Mouse (Mus musculus) liver, embryonic 14.5 days (tissue): ENCODE results near the gene Gpr84. TPM values are rescaled to one million over a fixed set of nuclear protein-coding genes. Genes with fewer than 3 reads are reported as not detected.

Experiments used
- ATAC-seq: fragments of 200-750 bp; cut with Nextera tagmentation; 2 replicates; pipeline ENCODE4 v1.8.0; 2017; ENCODE audit warnings: moderate number of reproducible peaks, mild to moderate bottlenecking, moderate library complexity; ENCODE audit not compliant: insufficient read depth
- DNase-seq, 3 experiments: peaks; one replicate each; pipeline ENCODE4 v3.0.0-alpha.2; 2012 to 2013; ENCODE audit warnings: low read depth in 3 of 3, low spot score in 3 of 3
- H3K27ac ChIP-seq: fragments of 300-500 bp; sonication (generic); 2 replicates; pipeline ENCODE4 v1.5.1; 2014; ENCODE audit warnings: moderate library complexity, mild to moderate bottlenecking, control low read depth, inconsistent platforms
- H3K27me3 ChIP-seq: fragments of 300-500 bp; sonication (generic); 2 replicates; pipeline ENCODE4 v1.6.1; 2014; ENCODE audit warnings: mild to moderate bottlenecking, low read length, moderate library complexity; ENCODE audit not compliant: control insufficient read depth, insufficient read depth
- H3K36me3 ChIP-seq: fragments of 300-500 bp; sonication (generic); replicated peaks from 2 replicates; pipeline ENCODE4 v1.6.1; 2014; ENCODE audit warnings: low read depth; ENCODE audit not compliant: control insufficient read depth, insufficient read depth
- H3K4me1 ChIP-seq, 2 experiments: fragments of 200-500 bp in 1 of 2; fragments of 300-500 bp in 1 of 2; sonication (generic) in 1 of 2; replicated peaks; 2 replicates each; pipeline ENCODE4 v1.6.1; 2012 to 2014; ENCODE audit warnings: antibody characterized with exemption in 1 of 2, inconsistent platforms in 1 of 2, low read length in 1 of 2; ENCODE audit not compliant: control insufficient read depth in 2 of 2, insufficient read depth in 2 of 2
- H3K4me2 ChIP-seq: fragments of 300-500 bp; sonication (generic); 2 replicates; pipeline ENCODE4 v1.6.1; 2014; ENCODE audit warnings: low read depth, mild to moderate bottlenecking, control low read depth, moderate library complexity
- H3K4me3 ChIP-seq, 2 experiments: fragments of 200-500 bp in 1 of 2; fragments of 300-500 bp in 1 of 2; sonication (generic) in 1 of 2; 2 replicates each; pipeline ENCODE4 v1.5.1; 2012 to 2014; ENCODE audit warnings: low read depth in 2 of 2, low read length in 2 of 2, mild to moderate bottlenecking in 2 of 2, control low read depth in 1 of 2, inconsistent platforms in 1 of 2, moderate library complexity in 1 of 2; ENCODE audit not compliant: insufficient read depth in 1 of 2
- H3K9ac ChIP-seq: fragments of 300-500 bp; sonication (generic); replicated peaks from 2 replicates; pipeline ENCODE4 v1.6.1; 2014; ENCODE audit warnings: mild to moderate bottlenecking, control low read depth, moderate library complexity
- H3K9me3 ChIP-seq: fragments of 300-500 bp; sonication (generic); 2 replicates; pipeline ENCODE4 v1.6.1; 2016; ENCODE audit warnings: low read length, mixed read lengths; ENCODE audit not compliant: control insufficient read depth
- CTCF ChIP-seq: IDR thresholded peaks from 2 replicates; pipeline ENCODE4 v1.5.1; 2016; ENCODE audit warnings: antibody characterized with exemption, low read depth, control low read depth
- EP300 ChIP-seq: IDR thresholded peaks from 2 replicates; pipeline ENCODE4 v1.6.1; 2016; ENCODE audit warnings: antibody characterized with exemption, low read depth
- WGBS: fragments of 180-500 bp; shearing (Covaris S2); extraction: QIAGEN DNeasy Blood & Tissue Kit; methylation state at CpG from one replicate; pipeline ENCODE4 v1.1.7; 2014; ENCODE audit not compliant: insufficient replicate concordance; 5-methylcytosine and 5-hydroxymethylcytosine counted together
- polyA plus RNA-seq, 2 experiments: library from polyadenylated mRNA; depleted of rRNA in 1 of 2; stranded (reverse) in 1 of 2; unstranded in 1 of 2; fragments of >200 nt; fragmentation: Nextera tagmentation in 1 of 2; extraction: Ambion mirVana in 1 of 2; gene quantifications; 2 replicates each; pipeline versions ENCODE4 v1.2.1 to v1.2.3; 2012 to 2014

Gpr84 gene
- polyA plus RNA-seq, 2 experiments = 0.18 to 0.20 TPM

DNA sequence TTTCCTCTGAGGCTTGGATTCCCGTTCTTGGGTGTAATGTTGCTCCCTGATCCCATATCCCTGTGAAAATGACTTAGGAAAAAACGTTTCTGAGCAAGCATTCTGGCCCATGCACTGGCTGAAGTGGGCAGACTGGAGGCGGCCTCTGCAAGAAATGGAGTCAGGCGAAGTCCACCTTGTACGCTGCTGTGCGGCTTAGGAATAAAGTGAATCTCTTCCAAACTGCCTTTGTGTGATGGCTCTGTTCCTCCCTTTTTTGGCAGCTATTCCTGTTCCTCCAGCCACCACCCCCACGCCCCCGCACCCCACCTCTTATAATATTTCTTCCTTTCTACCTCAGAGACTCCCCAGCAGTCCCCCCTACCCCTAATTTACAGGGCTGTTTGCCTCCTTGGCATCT is 10.8 kb downstream of the Gpr84 start:
- no peak for DNase-seq
- Histone ChIP-seq H3K27me3 (peaks cover 13% of the 10 kb centered on the region), H3K4me3 (no peak overlapping the region), H3K9me3 (no peaks in the 10 kb centered on the region), H3K4me2 (no peak overlapping the region), H3K27ac (no peak overlapping the region), H3K36me3 (peaks cover 28% of the 10 kb centered on the region), H3K4me1 (peaks cover 5 to 15% of the 10 kb centered on the region in 2 experiments; a peak in 3 of 4 replicates), H3K9ac (no peak overlapping the region)
- WGBS = 78% methylated on average over 8 of the region's 8 CpGs
- TF ChIP-seq CTCF (no peak), EP300 (no peak)
- ATAC-seq = no peak

DNA sequence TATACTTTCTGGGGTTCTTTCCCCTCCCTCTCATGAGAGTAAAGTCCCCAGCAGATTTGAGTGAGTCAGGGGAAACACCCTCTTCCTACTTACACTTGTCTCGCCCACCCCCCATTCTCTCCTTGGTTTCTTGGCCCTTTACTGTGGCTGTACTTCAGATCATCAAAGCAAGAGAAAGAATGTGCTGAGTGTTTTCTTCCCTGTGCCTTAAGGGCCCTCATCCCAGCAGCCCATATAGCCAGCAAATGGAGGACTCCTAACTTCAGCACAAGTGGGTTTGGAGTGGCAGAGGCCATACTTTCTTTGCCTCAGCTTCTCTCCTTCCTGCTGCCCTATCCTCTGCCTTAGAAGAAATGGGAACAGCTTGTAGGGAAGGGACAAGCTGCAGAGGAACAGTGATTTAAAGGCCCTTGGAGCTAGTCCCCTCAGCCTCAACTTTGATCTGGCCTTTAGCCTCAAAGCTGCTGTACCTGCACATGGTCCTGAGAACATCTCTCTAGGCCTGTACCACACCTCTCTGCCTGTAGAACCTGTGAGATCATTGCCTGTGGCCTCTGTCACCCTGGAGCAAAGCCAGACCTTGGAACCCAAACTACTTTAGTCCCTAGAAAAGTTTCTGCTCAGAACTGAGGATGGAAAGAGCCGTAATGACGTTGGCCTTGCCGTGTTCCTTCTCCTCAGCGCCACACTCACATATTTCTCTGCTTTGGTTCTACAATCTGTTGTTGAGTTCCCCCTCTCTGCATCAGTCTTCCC is 11.4 kb downstream of the Gpr84 start:
- no peak for TF ChIP-seq EP300
- no peak for TF ChIP-seq CTCF
- Histone ChIP-seq H3K9ac (no peak overlapping the region), H3K9me3 (no peaks in the 10 kb centered on the region), H3K4me2 (no peak overlapping the region), H3K4me1 (peaks cover 0 to 11% of the 10 kb centered on the region in 2 experiments; a peak in 2 of 4 replicates), H3K27ac (no peak overlapping the region), H3K27me3 (peaks cover 7% of the 10 kb centered on the region), H3K4me3 (no peak overlapping the region), H3K36me3 (peaks cover 29% of the 10 kb centered on the region)
- ATAC-seq (no peak), DNase-seq (no peak)
- WGBS = 83% methylated on average over 5 of the region's 5 CpGs

DNA sequence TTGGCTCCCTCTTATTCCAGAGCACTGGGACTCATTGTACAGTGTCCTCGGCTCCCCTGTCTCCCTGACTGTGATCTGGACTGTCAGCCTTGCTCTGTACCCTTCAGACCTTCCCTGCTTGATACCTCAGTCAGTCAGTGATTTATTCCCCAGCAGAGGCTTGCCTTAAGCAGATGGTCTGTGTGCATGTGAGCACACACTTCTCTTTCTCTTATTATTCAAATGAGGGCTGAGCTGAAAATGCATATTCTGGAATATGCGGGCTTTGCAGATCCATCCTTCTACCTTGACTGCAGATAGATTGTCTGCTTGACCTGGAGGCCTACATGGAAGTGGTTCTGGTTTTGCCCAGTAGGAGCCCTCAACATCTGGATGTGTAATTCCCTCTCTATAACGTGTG is 12.4 kb downstream of the Gpr84 start:
- H3K36me3 ChIP-seq = peaks cover 37% of the 10 kb centered on the region
- ATAC-seq = no peak
- H3K4me3 ChIP-seq = no peak overlapping the region
- H3K27me3 ChIP-seq = no peaks in the 10 kb centered on the region; the same call in 1 of the 2 replicates
- WGBS = 83% methylated on average over 3 of the region's 3 CpGs
- no peak for TF ChIP-seq EP300
- no peak for TF ChIP-seq CTCF
- H3K4me2 ChIP-seq = no peak overlapping the region
- DNase-seq = no peak
- no peak overlapping the region for H3K9ac ChIP-seq
- H3K4me1 ChIP-seq = peaks cover 0 to 4% of the 10 kb centered on the region in 2 experiments; a peak in 1 of 4 replicates
- no peaks in the 10 kb centered on the region for H3K9me3 ChIP-seq
- H3K27ac ChIP-seq = no peak overlapping the region

DNA sequence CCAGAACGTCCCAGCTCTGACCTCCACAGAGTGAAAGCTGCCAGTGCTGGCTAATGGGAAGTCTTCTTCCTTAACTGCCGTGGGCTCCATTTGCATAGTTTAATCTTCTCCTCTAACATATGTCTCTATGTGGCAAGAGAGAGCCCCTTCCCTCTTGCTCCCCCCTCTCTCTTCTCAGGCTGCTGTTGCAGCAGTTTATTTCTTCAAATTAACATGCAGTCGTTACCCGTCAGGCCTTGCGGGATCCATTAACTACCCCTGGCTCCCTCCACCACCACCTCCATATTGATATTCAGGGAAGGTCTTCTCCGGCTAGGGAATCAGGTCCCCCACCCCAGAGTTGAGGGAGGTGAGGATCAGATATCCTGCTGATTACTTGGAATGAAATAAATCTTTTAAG is 13.1 kb downstream of the Gpr84 start:
- Histone ChIP-seq H3K4me1 (no peaks in the 10 kb centered on the region), H3K4me2 (no peak overlapping the region), H3K36me3 (peaks cover 45% of the 10 kb centered on the region), H3K9ac (no peak overlapping the region), H3K4me3 (no peak overlapping the region), H3K9me3 (no peaks in the 10 kb centered on the region), H3K27me3 (no peaks in the 10 kb centered on the region), H3K27ac (no peak overlapping the region)
- ATAC-seq (no peak), DNase-seq (no peak)
- 83% methylated on average over 6 of the region's 6 CpGs for WGBS
- TF ChIP-seq EP300 (no peak), CTCF (no peak)

DNA sequence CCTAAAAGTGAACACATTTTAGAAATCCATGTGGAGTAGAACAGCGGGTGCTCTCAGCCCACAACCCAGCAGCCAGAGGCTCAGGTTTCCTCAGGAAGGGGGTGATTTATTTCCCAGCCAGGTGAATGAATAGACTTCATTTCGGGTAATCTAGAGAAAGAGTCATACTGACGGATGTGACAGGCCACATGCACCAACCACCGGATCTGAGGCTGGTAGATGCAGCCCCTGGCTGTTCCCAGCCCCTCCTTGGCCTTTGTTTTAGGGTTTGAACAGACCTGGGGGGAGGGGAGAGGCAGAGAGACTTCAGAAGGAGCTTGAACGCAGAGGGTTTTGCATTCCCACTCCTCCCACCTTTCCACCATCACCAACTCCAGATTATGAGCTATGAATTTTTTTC is 14.6 kb downstream of the Gpr84 start:
- Histone ChIP-seq H3K4me3 (no peak overlapping the region), H3K4me1 (no peaks in the 10 kb centered on the region), H3K27me3 (no peaks in the 10 kb centered on the region), H3K9ac (no peak overlapping the region), H3K4me2 (no peak overlapping the region), H3K36me3 (peaks cover 59% of the 10 kb centered on the region), H3K27ac (no peak overlapping the region), H3K9me3 (no peaks in the 10 kb centered on the region)
- no peak for DNase-seq
- no peak for ATAC-seq
- WGBS = 36% methylated on average over 5 of the region's 5 CpGs
- no peak for TF ChIP-seq CTCF
- no peak for TF ChIP-seq EP300
